Mouse (Mus musculus): ENCODE results near the gene Rab25. TPM values are rescaled to one million over a fixed set of nuclear protein-coding genes. Genes with fewer than 3 reads are reported as not detected.

Rab25 gene
- total RNA-seq, 4 experiments from 2014 or later: not detected

DNA sequence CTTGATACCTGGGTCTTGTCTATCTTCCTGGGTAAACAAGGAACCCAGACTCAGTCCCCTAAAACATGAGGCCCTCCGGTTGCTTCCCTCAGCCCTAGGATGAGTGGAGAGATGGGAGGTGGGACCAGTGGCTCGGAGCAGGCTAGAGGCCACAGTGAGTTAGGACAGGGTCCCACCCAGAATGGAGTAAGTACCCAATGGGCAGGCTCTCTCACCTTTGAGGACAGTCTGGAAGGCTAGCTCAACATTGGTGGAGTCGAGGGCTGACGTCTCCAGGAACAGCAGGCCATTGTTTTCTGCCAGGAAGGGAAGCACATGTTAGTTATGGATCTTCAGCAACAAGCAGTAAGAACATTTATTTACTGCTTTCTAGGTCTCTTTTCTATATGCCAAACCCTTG, 5.6 kb downstream of the Rab25 start:
- DNase-seq (ENCODE audit: low spot score in 2 of 2): no peak

- DNase-seq (ENCODE audit: low spot score in 2 of 2): no peak
Measured at GRCm38 (mm10) chr3:88541622-88542401, 6.3 kb downstream of the Rab25 start.

- no peak for DNase-seq (ENCODE audit: low spot score in 2 of 2)
Measured at GRCm38 (mm10) chr3:88540085-88540484, 8.0 kb downstream of the Rab25 start.

DNA sequence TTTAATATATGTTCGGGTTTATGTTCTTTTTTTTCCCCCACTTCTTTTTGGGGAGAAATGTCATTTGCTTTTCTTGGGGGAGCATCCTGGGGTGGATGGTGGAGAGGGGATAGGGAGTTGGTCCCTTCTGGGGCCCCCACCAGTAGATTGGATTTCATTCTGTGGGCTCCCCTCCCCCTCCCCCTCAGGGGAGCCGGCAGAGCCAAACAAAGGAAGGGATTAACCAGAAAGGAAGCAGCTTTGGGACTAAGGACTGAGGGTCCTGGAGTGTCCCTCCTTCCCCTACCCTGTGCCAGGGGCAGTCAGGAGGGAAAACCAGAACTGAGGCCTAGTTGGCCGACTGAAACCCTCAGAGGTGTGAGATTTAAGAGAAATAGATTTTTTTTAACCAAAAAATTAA, 8.7 kb downstream of the Rab25 start:
- no peak for DNase-seq (ENCODE audit: low spot score in 2 of 2)

DNA sequence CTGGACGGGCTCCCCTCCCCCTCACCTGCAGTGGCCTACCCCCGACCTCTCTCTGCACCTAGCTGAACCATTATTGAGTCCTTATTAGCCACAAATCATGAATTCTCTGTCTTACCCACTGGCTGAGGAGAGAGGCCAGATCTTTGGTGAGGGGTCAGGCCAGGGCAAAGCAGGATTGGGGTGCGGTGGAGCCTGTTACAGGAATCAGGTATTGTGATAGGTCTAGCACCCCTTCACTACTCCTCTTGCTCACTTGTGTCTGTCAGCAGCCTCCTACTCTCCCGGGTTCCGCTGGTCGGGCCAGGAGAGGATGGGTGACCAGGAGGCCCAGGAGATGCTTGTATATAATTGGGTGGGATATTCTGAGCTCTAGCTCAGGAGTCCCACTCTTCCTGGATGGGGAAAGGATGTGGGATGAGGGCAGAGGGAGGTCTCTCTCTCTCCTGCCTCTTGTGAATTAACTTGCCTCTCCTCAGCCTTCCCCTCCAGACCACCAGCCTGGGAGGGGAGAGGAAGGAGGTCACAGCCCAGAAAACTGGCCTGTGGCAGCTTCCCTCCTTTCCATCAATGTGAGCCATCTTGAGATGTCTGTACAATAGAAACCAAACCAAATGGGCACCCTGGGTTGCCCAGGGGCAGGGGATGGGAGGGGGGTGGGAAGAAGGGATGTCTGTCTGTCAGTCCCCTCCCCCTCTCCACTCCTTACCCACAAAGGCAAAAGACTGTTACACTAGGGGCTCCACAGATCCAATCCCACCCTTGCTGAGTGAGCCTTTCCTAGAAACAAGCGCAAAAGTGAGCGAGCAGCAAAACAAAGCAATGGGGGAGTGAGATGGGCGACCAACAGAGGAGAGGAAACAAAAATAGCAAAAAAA, 9.6 kb downstream of the Rab25 start:
- DNase-seq (ENCODE audit: low spot score in 2 of 2): no peak

- no peak for DNase-seq (ENCODE audit: low spot score in 2 of 2)
Measured at GRCm38 (mm10) chr3:88537146-88537545, 11.0 kb downstream of the Rab25 start.

GRCm38 (mm10) chr3:88536103-88536930, 11.8 kb downstream of the Rab25 start:
- peak; percentile 51 to 86 for DNase-seq (ENCODE audit: low spot score in 2 of 2)

GRCm38 (mm10) chr3:88535527-88535926, 12.6 kb downstream of the Rab25 start:
- DNase-seq (ENCODE audit: low spot score in 2 of 2): no peak

DNA sequence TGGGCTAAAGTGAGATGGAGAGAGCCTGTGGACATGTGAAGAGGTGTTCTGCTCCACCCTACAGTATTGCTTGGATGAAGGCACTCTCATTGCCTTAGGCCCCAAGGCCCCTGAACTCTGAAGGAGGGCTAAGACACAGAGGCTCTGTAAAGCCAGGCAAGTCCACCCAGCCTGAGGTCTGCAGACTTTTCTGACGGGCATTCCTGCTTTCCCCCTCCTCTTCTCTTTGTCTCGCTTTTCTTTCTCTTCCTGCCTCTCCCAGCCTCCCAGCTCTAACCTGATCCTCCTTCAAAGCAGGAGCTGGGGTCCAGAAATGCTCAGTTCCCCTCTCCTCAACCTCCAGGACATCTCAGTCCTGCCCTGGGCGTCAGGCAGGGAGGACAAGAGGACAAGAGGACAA, 13.1 kb downstream of the Rab25 start:
- DNase-seq (ENCODE audit: low spot score in 2 of 2): no peak

DNA sequence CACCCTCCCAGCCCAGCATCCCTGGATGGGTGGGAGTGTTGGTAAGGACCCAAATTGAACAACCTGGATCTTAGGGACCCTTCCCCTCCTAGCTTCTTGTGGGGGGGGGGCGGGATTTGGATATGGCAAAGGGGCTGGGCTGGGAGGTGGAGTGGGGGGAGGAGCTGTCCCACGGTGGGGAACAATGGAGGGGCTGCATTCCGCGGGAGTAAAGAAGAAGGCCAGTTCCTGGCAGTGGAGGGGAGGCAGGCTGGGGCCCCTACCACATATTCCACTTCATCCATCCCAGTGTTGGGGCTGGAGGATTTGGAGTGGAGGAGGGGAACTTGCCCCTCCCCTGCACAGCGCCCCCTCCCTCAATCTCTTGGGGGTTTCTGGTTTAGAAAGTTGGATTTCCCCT, 14.4 kb downstream of the Rab25 start:
- DNase-seq (ENCODE audit: low spot score in 2 of 2): no peak

GRCm38 (mm10) chr3:88532689-88533511, 15.2 kb downstream of the Rab25 start:
- DNase-seq (ENCODE audit: low spot score in 2 of 2): no peak

DNA sequence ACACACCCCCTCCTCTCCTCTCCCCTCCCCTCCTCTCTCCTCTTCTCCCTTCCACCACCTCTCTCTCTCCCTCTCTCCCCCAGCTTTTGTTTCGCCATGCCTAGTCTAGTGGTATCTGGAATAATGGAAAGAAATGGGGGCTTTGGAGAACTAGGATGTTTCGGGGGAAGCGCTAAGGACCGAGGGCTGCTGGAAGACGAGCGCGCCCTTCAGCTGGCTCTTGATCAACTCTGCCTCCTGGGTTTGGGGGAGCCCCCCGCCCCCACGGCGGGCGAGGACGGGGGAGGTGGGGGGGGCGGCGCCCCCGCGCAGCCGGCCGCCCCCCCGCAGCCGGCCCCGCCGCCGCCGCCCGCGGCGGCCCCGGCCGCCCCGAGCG, 15.8 kb downstream of the Rab25 start, which contains the start of gene Mex3a:
Gene Mex3a, plus strand, starts transcription at position 97 of the 376 bp plus-strand sequence.
- DNase-seq (ENCODE audit: low spot score in 2 of 2): no peak

GRCm38 (mm10) chr3:88531348-88532298, 16.5 kb downstream of the Rab25 start:
- peak; percentile 80 to 82 for DNase-seq (ENCODE audit: low spot score in 2 of 2)

- no peak for DNase-seq (ENCODE audit: low spot score in 2 of 2)
Measured at GRCm38 (mm10) chr3:88530082-88530864, 17.8 kb downstream of the Rab25 start.

DNA sequence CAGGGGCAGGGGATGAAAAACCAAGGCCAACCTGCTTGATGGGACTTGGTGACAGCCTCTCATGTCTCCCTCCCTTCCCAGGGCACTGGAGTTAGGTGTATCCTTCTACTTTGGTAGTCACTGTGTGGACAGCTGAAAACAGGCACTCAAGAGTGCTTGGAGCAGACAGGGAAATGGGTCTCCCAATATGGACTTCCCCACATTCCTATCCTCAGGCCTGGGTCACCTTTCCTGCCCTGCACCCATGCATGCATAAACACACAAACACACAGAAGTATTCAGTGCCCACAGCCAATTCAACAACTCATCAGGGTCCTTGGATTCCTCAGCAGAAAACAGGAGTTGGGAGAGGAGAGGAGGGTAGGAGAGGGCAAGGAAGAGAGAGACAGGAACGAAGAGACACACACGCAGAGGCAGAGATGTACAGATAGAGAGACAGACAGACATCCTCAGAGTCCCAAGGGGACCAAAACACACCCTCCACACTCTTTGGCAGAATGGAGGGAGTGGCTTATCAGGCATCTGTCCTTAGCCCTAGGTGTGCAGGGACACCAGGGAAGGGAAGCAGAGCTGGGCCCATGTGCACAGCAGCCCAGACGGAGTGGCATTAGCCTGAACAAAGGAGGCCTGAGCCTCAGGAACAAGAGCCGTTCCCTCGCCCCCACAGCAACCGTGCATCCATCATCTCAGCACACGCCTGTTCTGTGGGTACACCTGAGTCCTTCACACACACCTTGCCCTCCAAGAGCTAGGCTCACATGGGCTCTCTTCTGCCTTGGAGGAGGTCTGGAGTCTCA, 18.7 kb downstream of the Rab25 start:
- DNase-seq (ENCODE audit: low spot score in 2 of 2): no peak

DNA sequence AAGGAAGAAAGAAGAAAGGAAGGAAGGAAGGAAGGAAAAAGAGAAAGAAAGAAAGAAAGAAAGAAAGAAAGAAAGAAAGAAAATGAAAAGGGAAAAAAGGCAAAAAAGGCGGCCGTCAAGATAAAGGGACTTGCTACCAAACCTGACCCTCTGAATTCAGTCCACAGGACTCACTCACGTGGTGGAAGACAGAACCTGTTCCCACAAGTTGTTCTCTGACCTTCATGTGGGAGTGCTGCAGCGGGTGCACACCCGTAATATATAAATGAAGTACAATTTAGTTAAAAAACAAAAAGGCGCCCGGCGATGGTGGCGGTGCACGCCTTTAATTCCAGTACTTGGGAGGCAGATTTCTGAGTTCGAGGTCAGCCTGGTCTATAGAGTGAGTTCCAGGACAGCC, 19.5 kb downstream of the Rab25 start:
- DNase-seq (ENCODE audit: low spot score in 2 of 2): no peak

GRCm38 (mm10) chr3:88527565-88527964, 20.5 kb downstream of the Rab25 start:
- no peak for DNase-seq (ENCODE audit: low spot score in 2 of 2)
